Mouse (Mus musculus): ENCODE data around the gene Slc17a9. TPM values are rescaled to one million over a fixed set of nuclear protein-coding genes. Genes with fewer than 3 reads are reported as not detected.

Slc17a9 gene
- polyA plus RNA-seq, 1 experiment from 2014 or later = 3.1 TPM

GRCm38 (mm10) chr2:180731984-180732383 is 6.9 kb downstream of the Slc17a9 start:
- 35% methylated on average over 6 of the region's 6 CpGs for WGBS
- H3K27ac ChIP-seq (ENCODE audit: low read depth, low read length) = no peak overlapping the region
- H3K9me3 ChIP-seq (ENCODE audit: control insufficient read depth) = no peaks in the 10 kb centered on the region
- H3K4me2 ChIP-seq (replicated peaks; ENCODE audit: low read depth) = no peak overlapping the region
- no peak for TF ChIP-seq CTCF (IDR thresholded peaks at IDR 0.05; ENCODE audit: low read depth)
- no peaks in the 10 kb centered on the region for H3K27me3 ChIP-seq (replicated peaks; ENCODE audit: control insufficient read depth, insufficient read depth, low read length)
- H3K4me1 ChIP-seq (replicated peaks; ENCODE audit: control insufficient read depth, insufficient read depth, low read length) = no peaks in the 10 kb centered on the region
- no peak for ATAC-seq
- no peaks in the 10 kb centered on the region for H3K36me3 ChIP-seq (ENCODE audit: control insufficient read depth, insufficient read depth)
- H3K4me3 ChIP-seq (ENCODE audit: low read depth, low read length) = no peak overlapping the region
- H3K9ac ChIP-seq (ENCODE audit: low read depth, low read length) = no peak overlapping the region

- TF ChIP-seq CTCF (IDR thresholded peaks at IDR 0.05; ENCODE audit: low read depth) = no peak
- H3K36me3 ChIP-seq (ENCODE audit: control insufficient read depth, insufficient read depth) = no peaks in the 10 kb centered on the region
- no peak overlapping the region for H3K9ac ChIP-seq (ENCODE audit: low read depth, low read length)
- no peak for ATAC-seq
- H3K4me2 ChIP-seq (replicated peaks; ENCODE audit: low read depth) = no peak overlapping the region
- H3K4me1 ChIP-seq (replicated peaks; ENCODE audit: control insufficient read depth, insufficient read depth, low read length) = no peaks in the 10 kb centered on the region
- 85% methylated on average over 7 of the region's 7 CpGs for WGBS
- no peaks in the 10 kb centered on the region for H3K27me3 ChIP-seq (replicated peaks; ENCODE audit: control insufficient read depth, insufficient read depth, low read length)
- no peaks in the 10 kb centered on the region for H3K9me3 ChIP-seq (ENCODE audit: control insufficient read depth)
- H3K4me3 ChIP-seq (ENCODE audit: low read depth, low read length) = no peak overlapping the region
- no peak overlapping the region for H3K27ac ChIP-seq (ENCODE audit: low read depth, low read length)
Observed at GRCm38 (mm10) chr2:180735232-180735631, 10.2 kb downstream of the Slc17a9 start.

- Histone ChIP-seq H3K4me3 (ENCODE audit: low read depth, low read length) (no peak overlapping the region), H3K36me3 (ENCODE audit: control insufficient read depth, insufficient read depth) (no peaks in the 10 kb centered on the region), H3K9me3 (ENCODE audit: control insufficient read depth) (no peaks in the 10 kb centered on the region), H3K4me2 (replicated peaks; ENCODE audit: low read depth) (no peak overlapping the region), H3K27ac (ENCODE audit: low read depth, low read length) (no peak overlapping the region), H3K4me1 (replicated peaks; ENCODE audit: control insufficient read depth, insufficient read depth, low read length) (no peaks in the 10 kb centered on the region), H3K9ac (ENCODE audit: low read depth, low read length) (no peak overlapping the region), H3K27me3 (replicated peaks; ENCODE audit: control insufficient read depth, insufficient read depth, low read length) (no peaks in the 10 kb centered on the region)
- 74% methylated on average over 2 of the region's 2 CpGs for WGBS
- no peak for ATAC-seq
- no peak for TF ChIP-seq CTCF (IDR thresholded peaks at IDR 0.05; ENCODE audit: low read depth)
Observed at GRCm38 (mm10) chr2:180737984-180738383, 12.9 kb downstream of the Slc17a9 start.

GRCm38 (mm10) chr2:180740349-180740748 is 15.3 kb downstream of the Slc17a9 start:
- WGBS = 36% methylated on average over 3 of the region's 3 CpGs
- no peak; the same call in 1 of the 2 replicates for TF ChIP-seq CTCF (IDR thresholded peaks at IDR 0.05; ENCODE audit: low read depth)
- Histone ChIP-seq H3K36me3 (ENCODE audit: control insufficient read depth, insufficient read depth) (no peaks in the 10 kb centered on the region), H3K27me3 (replicated peaks; ENCODE audit: control insufficient read depth, insufficient read depth, low read length) (no peaks in the 10 kb centered on the region), H3K4me3 (ENCODE audit: low read depth, low read length) (no peak overlapping the region), H3K9me3 (ENCODE audit: control insufficient read depth) (no peaks in the 10 kb centered on the region), H3K27ac (ENCODE audit: low read depth, low read length) (no peak overlapping the region), H3K4me2 (replicated peaks; ENCODE audit: low read depth) (no peak overlapping the region), H3K4me1 (replicated peaks; ENCODE audit: control insufficient read depth, insufficient read depth, low read length) (no peaks in the 10 kb centered on the region), H3K9ac (ENCODE audit: low read depth, low read length) (no peak overlapping the region)
- no peak for ATAC-seq

GRCm38 (mm10) chr2:180741421-180741820 is 16.4 kb downstream of the Slc17a9 start:
- WGBS = 62% methylated on average over 7 of the region's 7 CpGs
- no peak overlapping the region for H3K9ac ChIP-seq (ENCODE audit: low read depth, low read length)
- no peak overlapping the region for H3K27ac ChIP-seq (ENCODE audit: low read depth, low read length)
- no peaks in the 10 kb centered on the region for H3K36me3 ChIP-seq (ENCODE audit: control insufficient read depth, insufficient read depth)
- H3K4me3 ChIP-seq (ENCODE audit: low read depth, low read length) = no peak overlapping the region
- no peaks in the 10 kb centered on the region for H3K4me1 ChIP-seq (replicated peaks; ENCODE audit: control insufficient read depth, insufficient read depth, low read length)
- no peak for TF ChIP-seq CTCF (IDR thresholded peaks at IDR 0.05; ENCODE audit: low read depth)
- no peak overlapping the region for H3K4me2 ChIP-seq (replicated peaks; ENCODE audit: low read depth)
- peaks cover 5% of the 10 kb centered on the region; the same call in 1 of the 2 replicates for H3K27me3 ChIP-seq (replicated peaks; ENCODE audit: control insufficient read depth, insufficient read depth, low read length)
- ATAC-seq = no peak
- no peaks in the 10 kb centered on the region for H3K9me3 ChIP-seq (ENCODE audit: control insufficient read depth)

GRCm38 (mm10) chr2:180742820-180743219 is 17.8 kb downstream of the Slc17a9 start:
- 80% methylated on average over 6 of the region's 6 CpGs for WGBS

GRCm38 (mm10) chr2:180743321-180743720 is 18.3 kb downstream of the Slc17a9 start:
- Histone ChIP-seq H3K27ac (ENCODE audit: low read depth, low read length) (no peak overlapping the region), H3K9me3 (ENCODE audit: control insufficient read depth) (no peaks in the 10 kb centered on the region), H3K9ac (ENCODE audit: low read depth, low read length) (no peak overlapping the region), H3K4me3 (ENCODE audit: low read depth, low read length) (no peak overlapping the region), H3K4me1 (replicated peaks; ENCODE audit: control insufficient read depth, insufficient read depth, low read length) (no peaks in the 10 kb centered on the region), H3K36me3 (ENCODE audit: control insufficient read depth, insufficient read depth) (no peaks in the 10 kb centered on the region), H3K27me3 (replicated peaks; ENCODE audit: control insufficient read depth, insufficient read depth, low read length) (peaks cover 5% of the 10 kb centered on the region; the same call in 1 of the 2 replicates), H3K4me2 (replicated peaks; ENCODE audit: low read depth) (no peak overlapping the region)
- ATAC-seq = no peak
- 89% methylated on average over 2 of the region's 2 CpGs for WGBS
- no peak for TF ChIP-seq CTCF (IDR thresholded peaks at IDR 0.05; ENCODE audit: low read depth)

More at GRCm38 (mm10) chr2:180742820-180743219, 17.8 kb downstream of the Slc17a9 start:
- H3K36me3 ChIP-seq (ENCODE audit: control insufficient read depth, insufficient read depth) = no peaks in the 10 kb centered on the region
- TF ChIP-seq CTCF (IDR thresholded peaks at IDR 0.05; ENCODE audit: low read depth) = no peak
- no peaks in the 10 kb centered on the region for H3K4me1 ChIP-seq (replicated peaks; ENCODE audit: control insufficient read depth, insufficient read depth, low read length)
- H3K9ac ChIP-seq (ENCODE audit: low read depth, low read length) = no peak overlapping the region
- no peak overlapping the region for H3K4me3 ChIP-seq (ENCODE audit: low read depth, low read length)
- no peak overlapping the region for H3K4me2 ChIP-seq (replicated peaks; ENCODE audit: low read depth)
- peaks cover 5% of the 10 kb centered on the region; the same call in 1 of the 2 replicates for H3K27me3 ChIP-seq (replicated peaks; ENCODE audit: control insufficient read depth, insufficient read depth, low read length)
- no peak for ATAC-seq
- H3K27ac ChIP-seq (ENCODE audit: low read depth, low read length) = no peak overlapping the region
- H3K9me3 ChIP-seq (ENCODE audit: control insufficient read depth) = no peaks in the 10 kb centered on the region
